Mouse (Mus musculus) liver, embryonic 15.5 days (tissue): ENCODE measurements around the gene Trpt1. TPM values are rescaled to one million over a fixed set of nuclear protein-coding genes. Genes with fewer than 3 reads are reported as not detected.

Experiments used
- ATAC-seq: fragments of 200-750 bp; cut with Nextera tagmentation; 2 replicates; pipeline ENCODE4 v1.8.0; 2017; ENCODE audit warnings: moderate number of reproducible peaks, mild to moderate bottlenecking, moderate library complexity; ENCODE audit not compliant: insufficient read depth
- H3K27ac ChIP-seq: fragments of 300-500 bp; sonication (generic); replicated peaks from 2 replicates; pipeline ENCODE4 v1.5.1; 2015; ENCODE audit warnings: mild to moderate bottlenecking, inconsistent platforms
- H3K27me3 ChIP-seq: fragments of 300-500 bp; sonication (generic); 2 replicates; pipeline ENCODE4 v1.6.1; 2015; ENCODE audit warnings: mild to moderate bottlenecking, inconsistent platforms
- H3K36me3 ChIP-seq: fragments of 300-500 bp; sonication (generic); replicated peaks from 2 replicates; pipeline ENCODE4 v1.6.1; 2015; ENCODE audit warnings: moderate library complexity, mild to moderate bottlenecking, inconsistent platforms
- H3K4me1 ChIP-seq: fragments of 300-500 bp; sonication (generic); replicated peaks from 2 replicates; pipeline ENCODE4 v1.6.1; 2015; ENCODE audit warnings: inconsistent platforms
- H3K4me2 ChIP-seq: fragments of 300-500 bp; sonication (generic); 2 replicates; pipeline ENCODE4 v1.6.1; 2015; ENCODE audit warnings: moderate library complexity, mild to moderate bottlenecking, inconsistent platforms
- H3K4me3 ChIP-seq: fragments of 300-500 bp; sonication (generic); replicated peaks from 2 replicates; pipeline ENCODE4 v1.5.1; 2015; ENCODE audit warnings: mild to moderate bottlenecking, inconsistent platforms
- H3K9ac ChIP-seq: fragments of 300-500 bp; sonication (generic); 2 replicates; pipeline ENCODE4 v1.6.1; 2015; ENCODE audit warnings: moderate library complexity, mild to moderate bottlenecking, inconsistent platforms
- H3K9me3 ChIP-seq: fragments of 300-500 bp; sonication (generic); replicated peaks from 2 replicates; pipeline ENCODE4 v1.6.1; 2016; ENCODE audit warnings: inconsistent platforms
- WGBS: fragments of 180-500 bp; shearing (Covaris S2); methylation state at CpG from one replicate; pipeline ENCODE4 v1.1.7; 2015; ENCODE audit warnings: mixed read lengths; ENCODE audit not compliant: insufficient replicate concordance; 5-methylcytosine and 5-hydroxymethylcytosine counted together
- polyA plus RNA-seq: library from polyadenylated mRNA; unstranded; fragments of >200 nt; fragmentation: Nextera tagmentation; extraction: Ambion mirVana; gene quantifications from 2 replicates; pipeline ENCODE4 v1.2.1, GENCODE M21; 2015

The Trpt1 gene
- polyA plus RNA-seq, 1 experiment from 2014 or later, result 2.3 TPM

DNA sequence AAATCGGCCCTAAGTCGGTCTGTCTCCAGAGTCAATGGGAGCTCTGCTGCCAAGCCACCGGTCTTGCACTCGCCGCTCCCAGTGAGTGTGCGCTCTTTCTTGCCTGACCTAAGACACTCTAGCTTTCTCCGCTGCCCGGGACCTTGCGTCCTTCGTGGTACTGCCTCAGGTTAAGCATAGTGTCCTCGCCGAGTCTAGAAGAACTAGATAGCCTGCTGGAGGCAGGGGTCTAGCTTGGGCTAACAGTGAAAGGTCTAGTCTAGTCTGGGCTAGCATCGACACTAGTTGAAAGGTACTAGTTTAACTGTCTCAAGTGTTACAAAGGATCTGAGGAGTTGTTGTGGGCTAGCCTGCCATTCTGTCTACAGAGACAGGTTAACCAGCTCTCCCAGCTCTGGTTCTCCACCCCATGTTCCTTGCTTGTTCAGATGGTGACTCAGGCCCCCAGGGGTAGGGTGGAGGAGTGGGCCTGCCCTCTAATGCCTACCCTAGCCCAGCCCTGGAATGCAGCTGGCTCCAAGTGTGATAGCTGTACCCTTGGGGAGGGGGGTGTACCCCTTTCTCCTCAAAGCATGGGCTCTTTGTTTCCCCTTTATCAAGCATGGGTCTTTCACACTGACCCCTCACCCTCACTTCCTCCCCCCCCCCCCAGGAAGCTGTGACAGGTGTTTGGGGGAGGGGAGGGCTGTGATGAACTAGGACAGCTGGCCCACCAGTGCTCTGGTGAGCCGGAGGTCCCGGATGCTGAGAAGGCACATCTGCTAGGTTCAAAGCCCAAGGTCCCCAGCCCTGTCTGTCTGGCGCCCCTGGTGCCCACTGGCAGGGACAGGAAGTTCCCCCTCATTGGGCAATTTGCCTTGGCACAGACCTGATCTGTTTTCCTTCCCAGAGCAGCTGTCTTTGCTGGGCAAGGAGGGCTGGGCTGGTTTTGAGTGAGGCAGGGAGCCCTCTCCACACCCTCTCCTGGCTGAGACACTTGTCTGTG lies 20.1 kb upstream of the Trpt1 start, which contains the start of gene Plcb3:
TSS of gene Plcb3 (minus strand) at position 934 of the 985 bp plus-strand sequence.
- ATAC-seq, result no peak
- no peaks in the 10 kb centered on the region for H3K9me3 ChIP-seq
- H3K4me1 ChIP-seq, result peaks cover 79% of the 10 kb centered on the region
- peak within 1 kb of the TSS; percentile 69 for H3K4me3 ChIP-seq
- under 1% methylated on average over 16 of the region's 16 CpGs for WGBS
- H3K27me3 ChIP-seq, result no peaks in the 10 kb centered on the region
- peak within 1 kb of the TSS; percentile 56 for H3K9ac ChIP-seq
- H3K27ac ChIP-seq, result peak within 1 kb of the TSS; percentile 76
- H3K4me2 ChIP-seq, result peak within 1 kb of the TSS; percentile 90
- peaks cover 19% of the 10 kb centered on the region for H3K36me3 ChIP-seq

DNA sequence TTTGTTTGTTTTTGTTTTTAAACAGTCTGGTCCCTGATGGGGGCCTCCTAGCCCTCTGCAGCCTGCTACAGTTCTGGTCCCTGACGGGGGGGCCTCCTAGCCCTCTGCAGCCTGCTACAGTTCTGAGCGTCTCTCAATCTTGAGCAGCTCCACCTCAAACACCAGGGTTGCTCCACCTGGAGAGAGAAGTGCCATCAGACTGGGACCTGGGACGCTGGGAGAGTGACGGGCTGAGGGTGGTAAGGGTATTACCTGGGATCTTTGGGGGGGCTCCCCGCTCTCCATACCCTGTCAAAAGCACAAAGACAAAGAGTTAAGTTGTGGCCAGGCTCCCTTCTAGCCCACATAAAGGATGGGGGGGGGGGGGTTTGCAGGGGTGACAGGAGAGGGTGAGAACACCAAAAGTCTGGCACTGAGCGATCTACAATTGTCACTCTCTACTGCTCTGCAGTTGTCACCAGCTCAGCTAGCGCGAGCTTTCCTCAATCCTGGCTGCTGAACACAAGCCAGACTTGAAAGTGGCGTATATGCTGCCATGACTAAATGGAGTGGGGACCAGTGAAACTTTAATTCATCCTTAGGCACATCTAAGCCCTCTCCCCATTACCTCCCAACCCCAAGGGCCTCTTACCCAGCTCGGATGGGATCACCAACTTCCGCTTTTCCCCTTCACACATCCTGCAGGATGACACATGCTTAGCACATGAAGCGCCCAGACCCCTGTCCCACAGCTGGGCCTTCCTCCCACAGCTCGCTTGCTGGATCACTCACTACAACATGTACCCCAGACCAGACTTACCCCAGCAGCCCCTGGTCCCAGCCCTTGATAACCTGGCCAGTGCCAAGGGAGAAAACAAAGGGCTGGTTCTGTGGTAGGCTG lies 17.9 kb upstream of the Trpt1 start:
- ATAC-seq, result no peak
- H3K4me1 ChIP-seq, result peaks cover 77% of the 10 kb centered on the region
- 74% methylated on average over 13 of the region's 13 CpGs for WGBS
- peak overlapping the region; percentile 77 for H3K4me3 ChIP-seq
- peak overlapping the region; percentile 20; the same call in 1 of the 2 replicates for H3K9ac ChIP-seq
- H3K9me3 ChIP-seq, result no peaks in the 10 kb centered on the region
- peak overlapping the region; percentile 98 for H3K4me2 ChIP-seq
- H3K36me3 ChIP-seq, result peaks cover 29% of the 10 kb centered on the region
- no peaks in the 10 kb centered on the region for H3K27me3 ChIP-seq
- H3K27ac ChIP-seq, result peak overlapping the region; percentile 91

DNA sequence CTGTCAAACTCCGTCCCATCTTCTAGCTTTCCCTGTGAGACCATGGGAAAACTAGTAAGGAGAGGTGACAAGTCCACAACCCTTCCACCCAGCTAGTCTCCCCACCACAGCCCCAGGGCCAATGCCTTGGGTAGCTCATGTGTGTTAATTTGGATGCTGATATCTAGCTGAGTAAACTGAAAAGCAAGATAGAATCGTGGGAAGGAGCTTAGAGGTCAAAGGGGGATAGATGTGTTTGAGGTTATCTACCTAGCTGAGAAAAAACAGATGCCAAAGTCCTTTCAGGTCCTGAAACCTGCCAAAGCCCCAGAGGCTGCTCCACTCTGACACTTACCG lies 17.3 kb upstream of the Trpt1 start:
- Histone ChIP-seq H3K36me3 (peaks cover 33% of the 10 kb centered on the region), H3K4me3 (peak overlapping the region; percentile 77), H3K9ac (peak overlapping the region; percentile 71), H3K27me3 (no peaks in the 10 kb centered on the region), H3K9me3 (no peaks in the 10 kb centered on the region), H3K4me1 (peaks cover 76% of the 10 kb centered on the region), H3K4me2 (peak overlapping the region; percentile 98), H3K27ac (peak overlapping the region; percentile 91)
- 32% methylated on average over 3 of the region's 3 CpGs for WGBS
- ATAC-seq, result no peak

DNA sequence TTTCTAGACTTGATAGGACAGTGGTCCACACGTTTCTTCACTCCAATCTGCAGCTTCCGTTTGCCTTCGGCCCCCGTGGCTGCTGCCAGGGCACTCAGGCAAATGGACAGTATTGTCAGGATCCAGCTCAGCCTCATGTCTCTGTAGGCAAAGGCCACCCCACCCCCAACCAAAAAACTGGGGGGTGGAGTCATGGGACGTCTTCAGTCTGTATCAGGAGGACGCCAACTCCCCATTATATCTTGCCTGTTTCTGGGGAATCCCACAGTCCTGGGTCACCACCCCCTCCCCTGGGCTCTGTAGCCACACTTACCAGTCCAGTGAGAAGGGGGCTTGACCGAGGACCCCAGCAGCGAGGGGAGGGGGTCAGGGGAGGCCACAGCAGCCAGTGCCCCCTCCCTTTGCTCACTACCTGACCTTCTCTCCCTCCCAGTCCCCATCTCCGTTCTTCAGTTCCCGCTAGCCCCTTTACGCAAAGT lies 16.9 kb upstream of the Trpt1 start:
- Histone ChIP-seq H3K27me3 (no peaks in the 10 kb centered on the region), H3K4me1 (peaks cover 72% of the 10 kb centered on the region), H3K9ac (peak overlapping the region; percentile 71), H3K4me3 (peak overlapping the region; percentile 77), H3K4me2 (peak overlapping the region; percentile 98), H3K27ac (peak overlapping the region; percentile 91), H3K36me3 (peaks cover 38% of the 10 kb centered on the region), H3K9me3 (no peaks in the 10 kb centered on the region)
- WGBS, result 7% methylated on average over 11 of the region's 11 CpGs
- no peak for ATAC-seq

DNA sequence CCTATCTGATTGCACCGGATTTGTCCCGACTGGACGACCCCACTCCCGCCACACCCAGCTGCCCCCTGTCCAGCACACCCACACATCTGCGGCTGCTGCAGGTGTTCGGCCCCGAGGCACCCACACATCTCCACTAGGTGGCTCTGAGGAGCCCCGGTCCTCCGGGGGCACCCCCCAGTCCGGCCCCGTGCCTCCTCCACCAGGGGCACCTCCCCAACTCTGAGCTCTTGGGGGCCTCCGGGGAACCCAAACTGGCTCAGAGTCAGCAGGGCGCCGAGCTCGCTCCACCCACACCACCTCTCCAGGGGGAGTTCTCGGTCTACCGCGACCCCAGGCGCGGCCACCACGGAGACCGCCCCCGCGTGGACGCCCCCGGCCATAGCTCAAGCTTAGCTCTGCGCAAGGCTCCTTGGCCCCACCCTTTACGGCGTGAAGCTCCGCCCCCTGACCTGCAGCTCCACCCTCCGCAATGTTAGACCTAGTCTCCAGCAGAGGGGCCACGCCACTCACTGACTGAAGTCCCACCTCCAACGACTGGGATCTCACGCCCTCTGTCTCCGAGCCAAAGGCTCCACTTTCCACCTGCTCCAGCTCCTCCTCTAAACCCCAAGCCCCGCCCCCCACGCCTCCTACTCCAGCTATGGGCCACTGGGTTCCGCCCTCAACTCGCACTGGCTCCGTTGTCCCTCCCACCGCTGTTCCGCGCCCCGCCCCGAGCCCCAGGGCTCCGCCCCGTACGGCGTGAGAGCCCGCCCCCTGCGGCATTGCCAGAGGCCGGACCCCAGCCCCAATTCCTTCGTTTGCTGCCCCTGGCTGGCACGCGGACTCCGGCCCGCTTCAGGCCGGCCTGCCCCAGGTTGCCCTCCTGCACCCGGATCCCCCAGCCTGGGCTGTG lies 16.2 kb upstream of the Trpt1 start:
- Histone ChIP-seq H3K9me3 (no peaks in the 10 kb centered on the region), H3K9ac (peak overlapping the region; percentile 78), H3K36me3 (peaks cover 42% of the 10 kb centered on the region), H3K4me2 (peak overlapping the region; percentile 98), H3K4me1 (peaks cover 65% of the 10 kb centered on the region), H3K27me3 (no peaks in the 10 kb centered on the region), H3K27ac (peak overlapping the region; percentile 91), H3K4me3 (peak overlapping the region; percentile 77)
- WGBS, result 1% methylated on average over 59 of the region's 59 CpGs
- peak; percentile 84 for ATAC-seq

DNA sequence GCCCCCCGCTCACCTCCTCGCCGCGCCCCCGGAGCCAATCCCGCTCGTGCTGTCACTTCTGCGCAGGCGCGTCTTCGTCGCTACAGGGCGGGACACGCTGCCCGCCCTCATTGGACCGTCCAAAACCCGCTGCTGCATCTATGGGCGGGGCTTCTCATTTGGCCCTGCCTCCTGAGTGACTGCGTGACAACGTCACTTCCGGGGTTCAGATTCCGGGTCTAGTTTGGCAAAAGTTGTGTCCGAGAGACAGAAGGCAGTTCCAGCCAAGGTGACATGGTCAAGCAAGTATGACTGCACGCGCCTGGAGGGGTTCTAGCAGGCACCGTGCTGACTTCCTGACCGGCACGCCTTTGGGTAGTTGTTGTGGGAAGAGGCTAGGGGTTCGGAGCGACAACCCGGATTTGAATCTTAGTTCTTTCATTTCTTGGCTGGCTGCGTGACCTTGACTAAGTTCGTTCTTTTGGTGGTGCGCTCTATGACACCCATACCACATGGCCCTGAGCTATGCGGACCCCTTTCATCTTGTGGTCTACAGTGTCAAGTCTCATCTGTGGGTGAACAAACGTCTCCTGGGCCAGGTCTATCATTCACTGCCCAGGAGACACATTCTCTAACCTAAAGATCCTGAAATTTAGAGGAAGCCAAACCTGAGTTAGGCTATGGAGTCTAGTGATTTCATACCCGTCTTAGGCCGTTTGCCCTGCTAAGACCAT lies 15.4 kb upstream of the Trpt1 start, which contains the start of gene Fkbp2:
TSS of gene Fkbp2 (minus strand) at position 121 of the 713 bp plus-strand sequence.
- H3K9ac ChIP-seq, result peak within 1 kb of the TSS; percentile 78
- H3K4me2 ChIP-seq, result peak within 1 kb of the TSS; percentile 98
- peak within 1 kb of the TSS; percentile 77 for H3K4me3 ChIP-seq
- peaks cover 66% of the 10 kb centered on the region for H3K4me1 ChIP-seq
- H3K9me3 ChIP-seq, result no peaks in the 10 kb centered on the region
- peaks cover 50% of the 10 kb centered on the region for H3K36me3 ChIP-seq
- WGBS, result under 1% methylated on average over 38 of the region's 38 CpGs
- H3K27ac ChIP-seq, result peak within 1 kb of the TSS; percentile 91
- peak; percentile 83 for ATAC-seq
- no peaks in the 10 kb centered on the region for H3K27me3 ChIP-seq

DNA sequence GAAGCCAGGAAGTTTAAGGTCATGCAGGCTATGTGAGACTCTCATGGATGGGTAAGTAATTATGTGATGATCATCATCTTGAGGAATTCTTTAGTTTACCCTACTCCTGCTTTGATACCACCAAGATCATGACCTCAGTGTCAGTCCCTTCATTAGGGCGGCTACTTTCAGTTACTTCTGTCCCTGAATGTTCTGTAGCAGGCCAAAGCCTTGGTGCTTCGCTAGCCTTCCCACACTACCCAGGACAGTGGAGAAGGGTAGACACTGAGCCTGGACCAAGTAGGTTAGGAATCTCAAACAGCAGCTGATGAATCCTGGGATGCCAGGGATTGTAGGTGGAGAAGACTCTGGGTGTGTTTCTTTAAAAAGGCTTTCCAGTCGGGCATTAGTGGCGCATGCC lies 14.5 kb upstream of the Trpt1 start:
- H3K4me1 ChIP-seq, result peaks cover 66% of the 10 kb centered on the region
- H3K27ac ChIP-seq, result peak overlapping the region; percentile 91
- H3K36me3 ChIP-seq, result peaks cover 53% of the 10 kb centered on the region
- H3K27me3 ChIP-seq, result no peaks in the 10 kb centered on the region
- no peak for ATAC-seq
- 84% methylated on average over 4 of the region's 4 CpGs for WGBS
- peak overlapping the region; percentile 98 for H3K4me2 ChIP-seq
- H3K9me3 ChIP-seq, result no peaks in the 10 kb centered on the region
- no peak overlapping the region; the same call in 1 of the 2 replicates for H3K9ac ChIP-seq
- H3K4me3 ChIP-seq, result peak overlapping the region; percentile 77

DNA sequence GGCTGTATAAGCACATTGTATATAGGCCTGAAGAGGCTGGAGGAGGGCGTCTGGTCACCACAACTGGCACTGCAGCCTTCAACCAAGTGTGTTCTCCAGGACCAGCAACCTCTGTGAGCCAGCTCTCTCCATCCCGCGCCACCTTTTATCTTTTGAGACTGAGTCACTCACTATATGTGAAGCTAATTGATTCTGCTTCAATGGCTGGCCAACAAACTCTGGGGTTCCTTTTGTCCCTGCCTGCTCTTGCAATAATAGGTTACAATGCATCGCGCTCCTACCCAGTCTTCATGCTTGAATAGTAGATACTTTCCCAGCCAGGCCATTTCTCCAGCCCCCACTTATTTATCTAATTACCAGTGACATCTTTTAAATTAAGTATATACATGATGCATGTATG lies 12.3 kb upstream of the Trpt1 start:
- Histone ChIP-seq H3K9ac (no peak overlapping the region), H3K27ac (no peak overlapping the region), H3K9me3 (no peaks in the 10 kb centered on the region), H3K27me3 (no peaks in the 10 kb centered on the region), H3K4me2 (no peak overlapping the region), H3K4me1 (peaks cover 66% of the 10 kb centered on the region), H3K36me3 (peaks cover 34% of the 10 kb centered on the region), H3K4me3 (no peak overlapping the region)
- no peak for ATAC-seq
- WGBS, result 82% methylated on average over 5 of the region's 5 CpGs

DNA sequence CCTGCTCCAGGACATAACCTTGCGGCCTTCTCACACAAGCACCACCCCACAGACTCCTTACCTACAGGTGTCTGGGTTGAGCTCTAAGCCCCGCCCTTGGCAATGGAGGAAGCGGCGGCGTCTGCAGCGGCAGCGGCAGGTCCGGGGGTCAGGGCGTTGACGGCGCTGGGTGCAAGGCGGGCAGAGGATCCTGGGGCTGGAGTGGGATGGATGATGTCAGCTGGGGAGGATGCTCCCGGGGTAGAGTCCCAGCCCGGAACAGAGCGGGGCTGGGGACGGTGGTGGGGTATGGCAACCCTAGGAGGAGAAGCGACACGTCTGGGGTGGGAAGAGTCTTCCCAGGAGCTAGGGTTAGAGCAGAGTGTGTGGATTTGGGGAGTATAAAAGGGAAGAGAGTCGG lies 10.6 kb upstream of the Trpt1 start:
- no peak overlapping the region for H3K4me3 ChIP-seq
- no peaks in the 10 kb centered on the region for H3K27me3 ChIP-seq
- H3K36me3 ChIP-seq, result peaks cover 33% of the 10 kb centered on the region
- H3K9ac ChIP-seq, result no peak overlapping the region
- H3K9me3 ChIP-seq, result no peaks in the 10 kb centered on the region
- ATAC-seq, result no peak
- H3K4me1 ChIP-seq, result peaks cover 58% of the 10 kb centered on the region
- H3K27ac ChIP-seq, result 0 out of 2 replicates have a peak overlapping the region, but pooled peaks have one; percentile 29
- H3K4me2 ChIP-seq, result no peak overlapping the region; the same call in 1 of the 2 replicates
- 84% methylated on average over 19 of the region's 19 CpGs for WGBS
